Mouse (Mus musculus): ENCODE data around the gene Icam2.
"Not testable (repeated sequence)": the region's sequence is repeated elsewhere in the genome, so short reads cannot be mapped to it uniquely, and the experiment has no call there.

Gene Icam2

GRCm38 (mm10) chr11:106387791-106388216 lies at the start of gene Icam2:
Icam2 (minus strand) TSS chr11:106388075.
- no peak for DNase-seq

GRCm38 (mm10) chr11:106437543-106437942 lies 49.7 kb upstream of the Icam2 start:
- no peak for DNase-seq

- no peak for DNase-seq
Observed at GRCm38 (mm10) chr11:106437039-106437438, 49.2 kb upstream of the Icam2 start.

DNA sequence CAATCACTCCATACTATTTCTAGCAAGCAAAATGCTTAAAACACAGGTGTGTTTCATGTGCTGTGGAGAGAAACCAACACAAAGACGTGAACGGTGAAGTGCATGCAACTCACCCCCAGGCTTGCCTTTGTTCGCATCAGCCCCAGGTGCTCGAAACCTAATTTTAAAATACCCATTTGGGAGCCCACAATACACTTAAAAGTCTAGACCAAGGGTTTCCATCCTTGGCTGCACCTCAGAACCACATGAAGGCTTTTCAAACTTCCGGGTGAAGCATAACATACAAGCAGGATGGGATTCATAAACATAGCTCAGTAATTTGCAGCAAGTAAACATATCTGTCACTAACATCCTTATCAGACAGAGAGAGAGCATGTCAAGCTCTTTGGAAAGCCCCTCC lies 42.5 kb upstream of the Icam2 start:
- DNase-seq: no peak

- no peak for DNase-seq
Observed at GRCm38 (mm10) chr11:106429689-106430088, 41.8 kb upstream of the Icam2 start.

DNA sequence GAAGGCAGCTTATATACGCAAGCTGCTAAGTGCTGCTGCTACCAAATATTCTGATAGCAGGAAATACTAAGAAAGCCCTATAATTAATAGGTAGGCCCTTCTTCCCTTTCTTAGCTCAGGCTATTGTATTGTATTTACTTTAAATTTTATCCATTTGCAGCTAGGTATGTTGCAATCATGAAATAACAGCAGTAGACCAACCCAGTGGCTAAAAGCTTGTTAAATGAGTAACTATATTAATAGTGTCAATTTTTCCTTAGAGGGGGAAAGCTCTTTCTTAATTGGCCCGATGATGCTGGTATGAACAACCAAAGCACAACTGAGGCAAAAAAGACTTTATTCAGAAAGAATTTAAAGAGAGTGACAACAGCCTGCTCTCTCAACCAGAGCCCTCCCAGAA lies 40.7 kb upstream of the Icam2 start:
- no peak for DNase-seq

- no peak for DNase-seq
Observed at GRCm38 (mm10) chr11:106428106-106428505, 40.2 kb upstream of the Icam2 start.

GRCm38 (mm10) chr11:106426447-106426846 lies 38.6 kb upstream of the Icam2 start:
- no peak for DNase-seq

DNA sequence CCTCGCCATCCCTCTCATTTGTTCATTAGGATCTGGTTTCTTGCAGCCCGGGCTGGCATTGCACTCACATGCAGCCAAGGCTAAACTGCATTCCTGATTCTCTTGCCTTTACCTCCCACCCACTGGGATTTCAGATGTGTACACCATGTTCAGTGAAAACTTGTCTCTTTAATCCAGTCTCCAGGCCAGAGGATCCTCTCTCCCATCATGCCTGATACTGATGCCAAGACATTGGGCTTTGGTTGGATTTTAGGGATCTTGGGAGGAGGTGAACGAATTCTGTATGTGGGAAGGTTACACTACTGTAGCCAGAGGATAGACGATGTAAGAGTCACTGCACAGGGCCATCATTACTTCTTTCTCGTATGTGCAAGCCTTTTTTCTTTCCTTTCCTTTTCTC lies 37.3 kb upstream of the Icam2 start:
- no peak for DNase-seq

GRCm38 (mm10) chr11:106419262-106420102 lies 31.6 kb upstream of the Icam2 start:
- no peak for DNase-seq

- peak; percentile 82 for DNase-seq
Observed at GRCm38 (mm10) chr11:106418622-106419196, 30.8 kb upstream of the Icam2 start.

GRCm38 (mm10) chr11:106417860-106418259 lies 30.0 kb upstream of the Icam2 start:
- DNase-seq: no peak

- DNase-seq: no peak
Observed at GRCm38 (mm10) chr11:106416331-106416730, 28.5 kb upstream of the Icam2 start.

- no peak for DNase-seq
Observed at GRCm38 (mm10) chr11:106412641-106413360, 24.9 kb upstream of the Icam2 start.

DNA sequence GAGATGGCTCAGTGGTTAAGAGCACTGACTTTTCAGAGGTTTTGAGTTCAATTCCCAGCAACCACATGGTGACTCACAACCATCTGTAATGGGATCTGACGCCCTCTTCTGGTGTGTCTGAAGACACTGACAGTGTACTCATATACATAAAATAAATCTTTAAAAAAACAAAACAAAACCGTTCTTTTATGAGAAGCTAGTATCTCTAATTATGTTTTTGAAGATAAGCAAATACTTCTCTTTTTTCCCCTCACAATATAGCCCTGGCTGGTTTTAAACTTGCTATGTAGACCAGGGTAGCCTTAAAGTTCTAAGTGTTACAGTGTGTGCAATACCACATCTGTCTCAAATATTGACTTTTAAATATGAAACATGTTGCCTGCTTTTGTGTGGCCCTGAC lies 23.3 kb upstream of the Icam2 start:
- DNase-seq: no peak

DNA sequence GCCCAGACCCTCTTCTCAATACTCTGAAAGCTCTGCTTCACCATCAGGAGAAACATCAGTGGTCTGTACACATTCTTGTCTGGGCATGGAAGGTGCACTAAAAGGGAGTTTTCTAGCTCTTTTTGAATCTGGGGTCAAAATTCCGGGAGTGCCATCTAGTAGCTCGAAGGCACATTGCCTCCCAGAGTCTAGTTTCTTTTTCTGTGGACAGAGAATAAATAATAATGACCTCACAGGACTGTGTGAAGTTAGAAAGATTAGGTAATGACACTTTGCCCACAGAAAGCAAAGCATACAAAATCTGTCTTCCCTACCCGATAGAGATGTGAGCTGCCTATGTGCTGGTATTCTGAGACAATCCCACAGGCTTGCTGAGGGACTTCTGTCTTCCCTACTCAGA lies 22.6 kb upstream of the Icam2 start:
- no peak for DNase-seq

DNA sequence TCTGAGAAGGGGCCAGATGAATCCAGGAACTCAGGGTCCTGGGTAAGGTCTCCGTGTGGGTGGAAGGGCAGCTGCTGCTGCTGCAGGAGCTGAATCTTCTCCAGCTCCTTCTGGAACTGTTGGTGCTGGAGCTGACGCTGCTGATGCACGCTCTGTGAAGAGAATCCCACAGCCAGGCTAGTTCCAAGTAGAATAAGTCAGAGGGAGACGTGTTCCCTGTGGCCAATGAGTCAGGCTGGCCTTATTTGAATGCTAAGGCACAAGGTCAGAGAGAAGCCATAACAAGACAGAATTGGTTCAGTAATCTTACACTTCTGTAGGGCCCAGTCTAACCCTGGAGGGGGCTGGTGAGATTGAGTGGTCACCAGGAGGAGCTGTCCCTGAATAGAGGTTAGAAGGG lies 22.1 kb upstream of the Icam2 start:
- DNase-seq: no peak

DNA sequence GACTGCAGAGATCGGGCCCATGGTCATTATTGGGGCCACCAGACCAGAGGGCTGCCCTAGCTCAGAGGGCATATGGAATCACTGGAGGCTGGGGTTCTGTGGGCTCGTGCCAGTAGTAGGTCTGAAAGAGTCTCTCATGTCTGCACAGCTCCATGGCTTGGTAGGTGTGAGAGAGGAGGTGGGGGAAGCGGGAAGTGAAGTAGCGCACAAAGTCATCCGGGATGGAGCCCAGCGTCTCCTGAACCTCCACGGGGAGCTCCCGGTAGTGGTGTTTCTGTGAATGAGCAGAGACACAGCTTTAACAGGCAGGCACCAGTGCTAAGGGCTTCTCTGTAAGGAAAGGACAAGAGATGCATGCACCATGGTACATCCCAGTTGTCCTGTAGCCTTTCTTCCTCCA lies 10.6 kb upstream of the Icam2 start:
- no peak for DNase-seq

- DNase-seq: peak; percentile 19 to 20
Observed at GRCm38 (mm10) chr11:106397656-106398055, 9.8 kb upstream of the Icam2 start.

DNA sequence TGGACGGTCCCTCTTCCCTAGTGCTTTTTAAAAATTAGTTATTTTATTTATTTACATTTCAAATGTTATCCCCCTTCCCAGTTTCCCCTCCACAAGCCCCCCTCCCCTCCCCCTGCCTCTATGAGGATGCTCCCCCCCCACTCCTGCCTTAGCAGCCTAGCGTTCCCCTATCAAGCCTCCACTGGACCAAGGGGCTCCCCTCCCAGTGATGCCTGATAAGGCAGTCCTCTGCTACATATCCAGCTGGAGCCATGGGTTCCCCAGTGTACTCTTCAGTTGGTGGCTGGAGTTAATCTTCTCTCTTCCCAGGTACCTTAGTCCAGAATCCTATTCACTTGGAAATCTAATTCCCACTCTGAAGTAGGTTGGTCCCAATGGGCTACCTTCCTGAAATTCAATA lies 6.2 kb upstream of the Icam2 start:
- not testable (repeated sequence) for DNase-seq

DNA sequence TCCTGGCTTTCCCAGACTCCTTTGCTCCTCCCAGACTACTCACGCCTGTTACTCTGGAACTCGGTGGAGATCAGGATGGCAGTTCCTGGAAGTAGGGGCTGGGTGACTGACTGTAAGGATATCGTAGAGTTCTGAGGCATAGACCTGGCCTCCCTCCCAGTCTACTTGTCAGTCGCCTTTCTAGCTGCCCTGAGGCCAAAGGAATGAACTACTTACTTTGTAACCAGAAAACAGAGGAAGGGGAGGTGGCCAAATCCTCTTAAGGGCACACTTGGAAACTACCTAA lies 5.4 kb upstream of the Icam2 start:
- DNase-seq: no peak

GRCm38 (mm10) chr11:106392597-106393330 lies 4.9 kb upstream of the Icam2 start:
- DNase-seq: no peak

DNA sequence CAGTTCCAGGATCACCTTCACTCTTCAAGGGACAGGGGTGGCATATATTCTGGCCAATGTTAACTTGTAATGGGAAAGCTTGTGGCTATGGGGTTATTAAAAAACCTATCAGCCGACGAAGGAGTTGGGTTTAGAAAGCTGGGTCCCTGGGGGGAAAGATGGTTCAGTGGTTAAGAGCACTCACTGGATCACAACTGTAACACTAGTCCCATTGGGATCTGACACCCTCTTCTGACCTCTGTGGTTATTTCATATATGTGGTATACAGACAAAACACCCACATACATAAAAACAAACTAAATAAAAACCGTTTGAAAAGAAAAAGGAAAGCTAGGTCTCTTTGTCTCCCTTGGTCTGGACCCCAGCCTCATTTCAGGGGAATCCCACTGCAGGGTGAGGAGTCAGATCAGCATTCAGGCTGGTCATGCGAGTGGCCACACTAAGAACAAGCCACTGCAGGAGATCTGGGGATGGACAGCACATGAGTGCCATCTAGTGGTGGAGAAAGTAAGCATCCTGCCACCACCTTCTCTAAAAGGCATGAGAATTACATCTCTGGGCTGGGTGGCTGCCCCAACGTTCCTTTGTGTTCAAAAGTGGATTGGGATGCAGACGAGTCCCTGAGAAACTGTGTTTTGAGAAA lies 3.8 kb upstream of the Icam2 start:
- peak; percentile 68 to 79 for DNase-seq
